Mouse (Mus musculus): ENCODE measurements at regions not wholly inside any gene's neighbourhood (a gene's known extent, or its start where the extent isn't known, plus 50 kb on each side); places are given as distances from the start of the nearest gene placed in this dataset.

DNA sequence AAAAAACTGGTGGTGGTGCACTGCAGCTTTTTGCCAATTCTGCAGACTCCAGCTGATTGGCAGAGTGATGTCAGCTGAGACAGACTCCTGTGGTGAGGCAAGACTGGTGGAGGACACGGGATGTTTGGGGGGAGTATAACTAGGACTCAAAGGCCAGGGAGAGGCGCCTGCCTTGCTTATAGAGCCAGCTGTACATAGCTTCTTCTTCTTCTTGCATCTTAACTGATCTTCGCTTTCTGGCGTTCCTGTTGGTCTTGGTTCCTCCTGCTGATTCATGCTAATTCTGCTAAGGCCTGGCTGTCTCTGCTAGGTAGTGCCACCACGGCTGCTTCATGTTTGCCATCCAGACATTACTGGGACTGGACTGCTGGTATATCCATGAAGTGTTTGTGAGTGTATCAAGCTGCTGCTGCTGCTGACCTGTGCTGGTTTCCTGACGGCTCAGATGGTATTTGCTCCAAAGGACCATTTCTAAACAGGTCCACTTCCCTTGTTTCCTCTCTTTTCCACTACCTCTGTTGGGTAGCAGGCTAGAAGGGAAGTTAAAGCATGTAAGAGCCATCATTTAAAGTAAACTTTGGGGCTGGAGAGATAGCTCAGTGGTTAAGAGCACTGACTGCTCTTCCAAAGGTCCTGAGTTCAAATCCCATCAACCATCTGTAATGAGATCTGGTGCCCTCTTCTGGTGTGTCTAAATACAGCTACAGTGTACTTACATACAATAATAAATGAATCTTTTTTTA, 53.2 kb upstream of the Eml4 start:
- Histone ChIP-seq H3K4me3 (replicated peaks; ENCODE audit: extremely low read depth, low read depth, low read length) (no peak overlapping the region), H3K4me1 (ENCODE audit: control insufficient read depth, insufficient read depth, low read length) (no peaks in the 10 kb centered on the region)
- no peak for DNase-seq
- TF ChIP-seq POLR2A (IDR thresholded peaks at IDR 0.05; ENCODE audit: borderline replicate concordance, extremely low read depth, low read depth, low read length) (no peak), CTCF (IDR thresholded peaks at IDR 0.05; ENCODE audit: insufficient read depth, low read length) (no peak)
- 73% methylated on average over 6 of the region's 6 CpGs for WGBS
